Mouse (Mus musculus) liver, adult 2 months (tissue): ENCODE data around the gene Olfr531.

Experiments
- CTCF ChIP-seq: fragments of 200-500 bp; IDR thresholded peaks from 2 replicates; pipeline ENCODE4 v1.5.1; 2011; ENCODE audit warnings: low read depth, low read length, control low read depth
- POLR2A ChIP-seq: fragments of 200-500 bp; IDR thresholded peaks from 2 replicates; pipeline ENCODE4 v1.6.1; 2011; ENCODE audit warnings: low read length, control low read depth; ENCODE audit not compliant: insufficient read depth; ENCODE audit errors: extremely low read depth

- no peak for TF ChIP-seq POLR2A
- TF ChIP-seq CTCF, result no peak
Measured at GRCm38 (mm10) chr7:140376231-140376630, 26.5 kb downstream of the Olfr531 start, which contains the start of gene Olfr530.
